Mouse (Mus musculus) central nervous system, embryonic 14 days (tissue): ENCODE results near the gene Gm13691. TPM values are rescaled to one million over a fixed set of nuclear protein-coding genes. Genes with fewer than 3 reads are reported as not detected.

Experiments used
- polyA plus RNA-seq: library from polyadenylated mRNA; depleted of rRNA; stranded (reverse); fragments of >200 nt; gene quantifications from 2 replicates; pipeline ENCODE4 v1.2.3, GENCODE M21; 2012; rRNA removed

The Gm13691 gene
- not detected in 2 replicates for polyA plus RNA-seq

DNA sequence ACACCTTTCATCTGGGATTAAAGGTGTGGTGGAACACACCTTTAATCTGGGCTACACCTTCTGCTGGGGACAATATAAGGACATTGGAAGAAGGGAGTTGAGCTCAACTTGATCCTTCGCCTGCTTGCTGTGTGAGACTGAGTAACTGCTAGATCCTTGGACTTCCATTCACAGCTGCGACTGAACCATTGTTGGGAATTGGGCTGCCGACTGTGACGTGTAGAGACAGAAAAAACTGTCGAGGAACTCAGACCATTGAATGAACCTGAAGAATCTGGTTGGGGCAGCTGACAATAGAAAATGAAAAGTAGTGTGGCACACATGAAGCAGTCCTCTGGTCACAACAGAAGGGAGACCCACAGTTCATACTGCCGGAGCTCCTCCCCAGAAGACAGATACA, at the start of gene Gm13691:
Gene Gm13691, plus strand, starts transcription at position 301 of the 400 bp plus-strand sequence.

DNA sequence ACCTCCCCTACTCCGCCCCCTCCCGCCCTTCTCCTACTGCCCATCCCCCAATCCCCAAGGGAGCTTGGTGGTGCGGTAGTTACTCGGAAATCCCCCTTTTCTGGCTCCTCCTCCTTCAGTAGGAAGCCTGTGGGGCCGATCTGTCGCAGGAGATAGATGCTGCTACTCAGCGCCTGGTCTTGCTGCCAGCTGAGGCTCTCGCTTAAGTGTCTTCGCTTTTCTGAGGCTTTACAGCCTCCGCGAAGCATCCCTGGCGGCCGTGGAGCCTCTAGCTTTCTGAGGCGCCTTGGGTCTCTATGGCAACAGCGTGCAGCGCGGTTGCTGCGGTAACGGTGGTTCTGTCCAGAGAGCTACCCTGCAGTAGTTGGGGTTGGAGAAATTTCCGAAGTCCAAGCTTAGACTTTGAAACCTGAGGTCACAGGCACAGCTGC, 49.4 kb upstream of the Gm13691 start, which contains the start of gene Zswim2:
Gene Zswim2, minus strand, starts transcription at position 298 of the 431 bp plus-strand sequence.

DNA sequence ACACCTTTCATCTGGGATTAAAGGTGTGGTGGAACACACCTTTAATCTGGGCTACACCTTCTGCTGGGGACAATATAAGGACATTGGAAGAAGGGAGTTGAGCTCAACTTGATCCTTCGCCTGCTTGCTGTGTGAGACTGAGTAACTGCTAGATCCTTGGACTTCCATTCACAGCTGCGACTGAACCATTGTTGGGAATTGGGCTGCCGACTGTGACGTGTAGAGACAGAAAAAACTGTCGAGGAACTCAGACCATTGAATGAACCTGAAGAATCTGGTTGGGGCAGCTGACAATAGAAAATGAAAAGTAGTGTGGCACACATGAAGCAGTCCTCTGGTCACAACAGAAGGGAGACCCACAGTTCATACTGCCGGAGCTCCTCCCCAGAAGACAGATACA, 35.0 kb upstream of the Gm13691 start, which contains the start of gene Gm13698:
Gene Gm13698, plus strand, starts transcription at position 301 of the 400 bp plus-strand sequence.

DNA sequence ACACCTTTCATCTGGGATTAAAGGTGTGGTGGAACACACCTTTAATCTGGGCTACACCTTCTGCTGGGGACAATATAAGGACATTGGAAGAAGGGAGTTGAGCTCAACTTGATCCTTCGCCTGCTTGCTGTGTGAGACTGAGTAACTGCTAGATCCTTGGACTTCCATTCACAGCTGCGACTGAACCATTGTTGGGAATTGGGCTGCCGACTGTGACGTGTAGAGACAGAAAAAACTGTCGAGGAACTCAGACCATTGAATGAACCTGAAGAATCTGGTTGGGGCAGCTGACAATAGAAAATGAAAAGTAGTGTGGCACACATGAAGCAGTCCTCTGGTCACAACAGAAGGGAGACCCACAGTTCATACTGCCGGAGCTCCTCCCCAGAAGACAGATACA, 29.1 kb upstream of the Gm13691 start, which contains the start of gene Gm13693:
Gene Gm13693, plus strand, starts transcription at position 301 of the 400 bp plus-strand sequence.

GRCm38 (mm10) chr2:83967013-83967412, 23.3 kb upstream of the Gm13691 start, which contains the start of gene Gm13695:
Gene Gm13695, plus strand, starts transcription at chr2:83967313.

DNA sequence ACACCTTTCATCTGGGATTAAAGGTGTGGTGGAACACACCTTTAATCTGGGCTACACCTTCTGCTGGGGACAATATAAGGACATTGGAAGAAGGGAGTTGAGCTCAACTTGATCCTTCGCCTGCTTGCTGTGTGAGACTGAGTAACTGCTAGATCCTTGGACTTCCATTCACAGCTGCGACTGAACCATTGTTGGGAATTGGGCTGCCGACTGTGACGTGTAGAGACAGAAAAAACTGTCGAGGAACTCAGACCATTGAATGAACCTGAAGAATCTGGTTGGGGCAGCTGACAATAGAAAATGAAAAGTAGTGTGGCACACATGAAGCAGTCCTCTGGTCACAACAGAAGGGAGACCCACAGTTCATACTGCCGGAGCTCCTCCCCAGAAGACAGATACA, 17.5 kb upstream of the Gm13691 start, which contains the start of gene Gm13696:
Gene Gm13696, plus strand, starts transcription at position 301 of the 400 bp plus-strand sequence.

GRCm38 (mm10) chr2:83978633-83979032, 11.7 kb upstream of the Gm13691 start, which contains the start of gene Gm13694:
Gene Gm13694, plus strand, starts transcription at chr2:83978933.

GRCm38 (mm10) chr2:83984443-83984842, 5.9 kb upstream of the Gm13691 start, which contains the start of gene Gm13697:
Gene Gm13697, plus strand, starts transcription at chr2:83984743.

Other genes starting within 250 kb of the Gm13691 start
- 36.2 and 39.3 TPM in 2 replicates for gene Fam171b, start 177.9 kb upstream of the Gm13691 start, polyA plus RNA-seq
- gene Zswim2, start 49.3 kb upstream of the Gm13691 start, polyA plus RNA-seq = not detected in 2 replicates
- not detected in 2 replicates for gene Gm13698, start 34.9 kb upstream of the Gm13691 start, polyA plus RNA-seq
- gene Gm13693, start 29.1 kb upstream of the Gm13691 start, polyA plus RNA-seq = not detected in 2 replicates
- not detected in 2 replicates for gene Gm13695, start 23.2 kb upstream of the Gm13691 start, polyA plus RNA-seq
- not detected in 2 replicates for gene Gm13696, start 17.4 kb upstream of the Gm13691 start, polyA plus RNA-seq
- not detected in 2 replicates for gene Gm13694, start 11.6 kb upstream of the Gm13691 start, polyA plus RNA-seq
- gene Gm13697, start 5.8 kb upstream of the Gm13691 start, polyA plus RNA-seq = not detected in 2 replicates